Mouse (Mus musculus) inflammation-experienced regulatory T-cells (primary cell): ENCODE results near the gene Gm20481. TPM values are rescaled to one million over a fixed set of nuclear protein-coding genes. Genes with fewer than 3 reads are reported as not detected.

ENCODE experiments used
- polyA plus RNA-seq, 2 experiments: library from polyadenylated mRNA; unstranded; fragments of 100-300 nt; shearing (Covaris generic); gene quantifications; one replicate each; pipeline ENCODE4 v1.2.1; 2017

Gm20481 gene
- polyA plus RNA-seq, result 10 to 100 TPM; 13.3 to 18.6 TPM

GRCm38 (mm10) chr17:34969822-34970221 is at the start of gene Gm20481:
Gene Gm20481 (plus strand): TSS chr17:34969912.

GRCm38 (mm10) chr17:34931061-34931734 is 38.5 kb upstream of the Gm20481 start, which contains the start of gene Neu1:
Gene Neu1 (plus strand): TSS chr17:34931253.

DNA sequence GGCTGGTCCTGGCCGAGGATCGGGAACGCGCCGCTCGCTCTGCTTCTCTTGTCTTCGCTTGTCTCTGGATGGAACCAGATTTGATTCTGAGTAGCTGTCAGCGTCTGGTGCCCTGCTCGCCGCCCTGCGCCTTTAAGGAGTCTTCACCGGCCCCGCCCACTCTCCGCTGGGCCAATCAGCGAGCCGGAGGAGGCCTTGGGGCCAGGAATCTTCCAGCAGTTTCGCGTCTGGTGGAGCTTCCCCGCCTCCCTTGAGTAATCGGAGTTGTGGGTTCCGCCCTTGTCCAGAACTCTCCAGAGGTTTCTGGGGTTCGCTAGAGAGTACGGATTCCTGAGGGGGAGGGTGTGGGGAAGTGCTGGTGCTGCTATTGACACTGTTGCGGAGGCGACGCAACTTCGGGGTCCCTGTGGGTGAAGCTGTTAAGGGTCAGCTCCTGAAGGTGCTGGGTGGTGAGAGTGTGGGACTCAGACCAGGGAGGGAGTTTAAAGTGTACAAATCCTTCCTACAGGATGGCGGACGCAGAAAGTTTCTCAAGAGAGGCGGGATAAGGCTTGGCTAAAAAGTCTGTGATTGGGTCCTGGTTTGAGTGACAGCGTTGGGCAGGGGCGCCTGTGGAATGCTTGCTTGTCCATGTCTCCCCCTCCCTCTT is 10.5 kb upstream of the Gm20481 start, which contains the start of gene Hspa1b:
Gene Hspa1b, minus strand, starts transcription at position 109 of the 649 bp plus-strand sequence.

DNA sequence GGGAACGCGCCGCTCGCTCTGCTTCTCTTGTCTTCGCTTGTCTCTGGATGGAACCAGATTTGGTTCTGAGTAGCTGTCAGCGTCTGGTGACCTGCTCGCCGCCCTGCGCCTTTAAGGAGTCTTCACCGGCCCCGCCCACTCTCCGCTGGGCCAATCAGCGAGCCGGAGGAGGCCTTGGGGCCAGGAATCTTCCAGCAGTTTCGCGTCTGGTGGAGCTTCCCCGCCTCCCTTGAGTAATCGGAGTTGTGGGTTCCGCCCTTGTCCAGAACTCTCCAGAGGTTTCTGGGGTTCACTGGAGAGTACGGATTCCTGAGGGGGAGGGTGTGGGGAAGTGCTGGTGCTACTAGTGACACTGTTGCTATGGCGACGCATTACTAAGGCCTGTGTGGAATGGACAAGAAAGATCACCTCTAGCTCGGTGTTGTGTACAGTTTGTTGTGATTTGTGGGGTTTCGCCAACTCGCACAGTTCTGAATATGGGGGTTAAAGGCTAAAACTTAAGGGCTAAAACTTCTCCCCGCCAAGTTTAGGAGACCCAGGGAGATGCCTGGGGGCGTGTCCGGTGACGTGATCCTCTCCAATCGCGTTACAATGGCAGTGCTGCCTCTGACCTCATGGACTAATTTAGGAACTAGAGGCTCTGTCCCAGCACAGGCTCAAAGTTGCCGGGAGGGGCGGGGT is 2.5 kb downstream of the Gm20481 start, which contains the start of the genes Hspa1a and Hspa1l:
Gene Hspa1a, minus strand, starts transcription at position 88 of the 681 bp plus-strand sequence.
Gene Hspa1l, plus strand, starts transcription at position 635 of the 681 bp plus-strand sequence.

DNA sequence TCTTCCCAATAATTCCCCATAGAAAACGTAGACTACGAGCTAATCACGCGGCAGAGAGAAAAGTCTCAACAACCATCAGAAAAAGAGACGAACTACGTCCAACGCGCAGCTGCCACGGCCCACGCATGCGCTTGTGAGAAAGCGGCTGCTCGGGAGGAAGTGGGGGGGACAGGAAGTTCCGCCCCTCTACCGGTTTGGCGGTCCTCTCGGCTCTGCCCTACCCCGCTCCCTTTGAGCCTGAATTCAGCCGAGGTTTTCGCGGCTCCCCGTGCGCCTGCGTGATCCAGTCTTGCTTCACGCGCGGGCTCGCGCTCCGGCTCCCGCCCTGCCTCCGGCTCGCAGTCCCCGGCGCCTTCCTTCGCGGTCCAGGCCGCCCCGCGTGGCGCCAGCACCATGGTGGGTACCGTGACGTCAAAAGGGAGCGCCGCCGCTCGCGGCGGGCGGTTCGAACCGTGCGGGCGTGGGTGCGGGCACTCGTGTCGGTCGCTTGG is 12.0 kb downstream of the Gm20481 start, which contains the start of gene Lsm2:
Gene Lsm2, plus strand, starts transcription at position 173 of the 491 bp plus-strand sequence.

DNA sequence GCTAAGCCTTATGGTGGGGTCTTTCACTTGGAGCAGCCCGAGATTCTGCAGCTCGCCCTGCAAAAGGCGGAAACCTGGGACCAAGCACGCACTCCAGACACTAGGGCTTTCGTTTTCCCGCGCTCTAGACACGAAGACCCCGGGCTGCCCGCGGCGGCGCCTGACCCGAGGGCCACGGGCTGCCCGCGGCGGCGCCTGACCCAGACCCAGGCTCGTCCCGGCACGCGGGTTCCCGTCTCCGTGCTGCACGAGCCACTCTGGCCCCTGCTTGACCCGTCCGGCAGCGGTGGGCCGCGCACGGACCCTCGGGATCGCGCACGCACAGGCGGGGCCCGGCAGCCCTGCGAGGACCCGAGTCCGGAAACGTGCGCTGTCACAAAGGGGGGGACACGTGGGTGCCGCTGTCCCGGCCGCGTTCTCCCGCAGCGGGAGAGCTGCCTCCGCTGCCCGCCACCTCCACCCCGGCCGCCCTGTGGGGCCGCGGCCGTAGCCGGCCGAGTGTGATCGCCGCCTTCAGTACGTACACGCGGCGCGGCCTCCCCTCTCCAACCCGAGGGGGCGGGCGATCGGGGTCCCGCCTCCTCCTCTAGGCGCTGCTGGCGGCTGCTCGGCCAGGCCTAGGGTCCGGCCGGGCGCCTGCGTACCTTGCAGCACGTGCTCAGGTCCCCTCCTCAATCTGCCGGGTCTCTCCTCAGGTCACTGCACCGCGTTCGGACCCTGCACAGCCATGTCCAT is 31.2 kb downstream of the Gm20481 start, which contains the start of gene Vars:
Gene Vars, plus strand, starts transcription at position 271 of the 735 bp plus-strand sequence.

DNA sequence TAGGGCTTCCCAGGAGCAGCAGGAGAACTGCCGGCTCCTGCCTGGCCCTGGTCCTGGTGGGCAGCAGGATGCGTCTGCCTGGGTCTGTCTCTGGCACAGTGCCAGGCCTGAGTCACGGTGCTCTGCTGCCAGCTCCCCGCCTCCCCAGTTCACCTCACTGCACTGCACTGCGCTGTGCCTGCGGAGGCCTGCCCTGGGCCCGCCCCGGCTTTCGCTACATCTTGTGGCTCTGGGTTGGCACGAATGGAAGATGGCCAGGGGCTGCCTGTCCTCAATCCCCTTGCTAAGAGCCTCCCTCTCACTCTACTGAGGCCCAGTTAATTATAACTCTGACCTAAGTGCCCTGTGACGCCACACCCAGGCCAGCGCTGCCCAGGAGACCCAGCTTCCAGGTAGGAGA is 46.7 kb downstream of the Gm20481 start, which contains the start of gene Vwa7:
Gene Vwa7, plus strand, starts transcription at position 204 of the 400 bp plus-strand sequence.

Other genes with a start within 250 kb of the Gm20481 start
- 1 to 10 TPM in 1 of 2 experiments, under 1 TPM in 1; 0.16 to 4.8 TPM for gene C4b, start 226.0 kb upstream of the Gm20481 start, polyA plus RNA-seq
- gene Cyp21a1, start 165.4 kb upstream of the Gm20481 start, polyA plus RNA-seq, result not detected
- 10 to 100 TPM; 29.4 to 36.0 TPM for gene Stk19, start 133.0 kb upstream of the Gm20481 start, polyA plus RNA-seq
- 10 to 100 TPM; 63.2 to 66.7 TPM for gene Dxo, start 132.9 kb upstream of the Gm20481 start, polyA plus RNA-seq
- 100 to 1,000 TPM; 103 to 142 TPM for gene Skiv2l, start 119.7 kb upstream of the Gm20481 start, polyA plus RNA-seq
- gene Nelfe, start 119.5 kb upstream of the Gm20481 start, polyA plus RNA-seq, result 10 to 100 TPM; 48.2 to 64.7 TPM
- gene Cfb, start 107.4 kb upstream of the Gm20481 start, polyA plus RNA-seq, result under 1 TPM; 0.40 to 0.65 TPM
- under 1 TPM; 0.27 to 0.39 TPM for gene Zbtb12, start 90.4 kb upstream of the Gm20481 start, polyA plus RNA-seq
- not detected for gene Gm20547, start 87.9 kb upstream of the Gm20481 start, polyA plus RNA-seq
- gene C2, start 71.6 kb upstream of the Gm20481 start, polyA plus RNA-seq, result 1 to 10 TPM; 1.6 to 3.3 TPM
- gene Ehmt2, start 71.4 kb upstream of the Gm20481 start, polyA plus RNA-seq, result 10 to 100 TPM; 65.4 to 83.5 TPM
- gene Slc44a4, start 55.4 kb upstream of the Gm20481 start, polyA plus RNA-seq, result under 1 TPM in 1 of 2 experiments, not detected in 1; 0.21 TPM
- gene Neu1, start 38.7 kb upstream of the Gm20481 start, polyA plus RNA-seq, result 10 to 100 TPM; 78.7 to 95.7 TPM
- gene Hspa1b, start 10.7 kb upstream of the Gm20481 start, polyA plus RNA-seq, result 100 to 1,000 TPM; 378 to 903 TPM
- 100 to 1,000 TPM in 1 of 2 experiments, 10 to 100 TPM in 1; 84.0 to 191 TPM for gene Hspa1a, start 2.2 kb downstream of the Gm20481 start, polyA plus RNA-seq
- gene Hspa1l, start 2.8 kb downstream of the Gm20481 start, polyA plus RNA-seq, result under 1 TPM; 0.10 to 0.73 TPM
- 100 to 1,000 TPM in 1 of 2 experiments, 10 to 100 TPM in 1; 80.1 to 110 TPM for gene Lsm2, start 11.9 kb downstream of the Gm20481 start, polyA plus RNA-seq
- 100 to 1,000 TPM; 201 to 211 TPM for gene Vars, start 31.1 kb downstream of the Gm20481 start, polyA plus RNA-seq
- gene Vwa7, start 46.7 kb downstream of the Gm20481 start, polyA plus RNA-seq, result under 1 TPM; 0.07 to 0.34 TPM
- gene Sapcd1, start 58.1 kb downstream of the Gm20481 start, polyA plus RNA-seq, result 1 to 10 TPM; 1.5 to 2.5 TPM
- gene Msh5, start 76.8 kb downstream of the Gm20481 start, polyA plus RNA-seq, result 1 to 10 TPM; 2.9 to 3.2 TPM
- 100 to 1,000 TPM; 533 to 549 TPM for gene Clic1, start 80.1 kb downstream of the Gm20481 start, polyA plus RNA-seq
- gene Ddah2, start 89.1 kb downstream of the Gm20481 start, polyA plus RNA-seq, result 1 to 10 TPM in 1 of 2 experiments, under 1 TPM in 1; 0.98 to 2.2 TPM
- 1 to 10 TPM in 1 of 2 experiments, not detected in 1; 2.0 TPM for gene Ly6g6c, start 95.5 kb downstream of the Gm20481 start, polyA plus RNA-seq
- gene Mpig6b, start 96.3 kb downstream of the Gm20481 start, polyA plus RNA-seq, result under 1 TPM; 0.11 to 0.16 TPM
- gene Ly6g6e, start 107.0 kb downstream of the Gm20481 start, polyA plus RNA-seq, result not detected
- gene Ly6g6d, start 108.2 kb downstream of the Gm20481 start, polyA plus RNA-seq, result under 1 TPM in 1 of 2 experiments, not detected in 1; 0.60 TPM
- not detected for gene Ly6g6f, start 115.7 kb downstream of the Gm20481 start, polyA plus RNA-seq
- gene Abhd16a, start 119.4 kb downstream of the Gm20481 start, polyA plus RNA-seq, result 10 to 100 TPM; 73.9 to 82.7 TPM
- gene Ly6g5c, start 138.4 kb downstream of the Gm20481 start, polyA plus RNA-seq, result not detected
- gene Ly6g5b, start 145.5 kb downstream of the Gm20481 start, polyA plus RNA-seq, result 1 to 10 TPM in 1 of 2 experiments, under 1 TPM in 1; 0.90 to 3.6 TPM
- 10 to 100 TPM; 54.2 to 60.6 TPM for gene Gpank1, start 151.5 kb downstream of the Gm20481 start, polyA plus RNA-seq
- gene Csnk2b, start 152.1 kb downstream of the Gm20481 start, polyA plus RNA-seq, result 100 to 1,000 TPM; 238 to 275 TPM
- gene D17H6S53E, start 156.5 kb downstream of the Gm20481 start, polyA plus RNA-seq, result 1 to 10 TPM; 1.9 to 3.0 TPM
- 1 to 10 TPM in 1 of 2 experiments, not detected in 1; 2.6 TPM for gene Apom, start 162.1 kb downstream of the Gm20481 start, polyA plus RNA-seq
- 10 to 100 TPM; 50.0 to 63.9 TPM for gene Bag6, start 165.3 kb downstream of the Gm20481 start, polyA plus RNA-seq
- 10 to 100 TPM; 24.6 to 25.6 TPM for gene Prrc2a, start 195.0 kb downstream of the Gm20481 start, polyA plus RNA-seq
- 1 to 10 TPM; 1.9 to 8.1 TPM for gene Aif1, start 206.2 kb downstream of the Gm20481 start, polyA plus RNA-seq
- gene Lst1, start 218.5 kb downstream of the Gm20481 start, polyA plus RNA-seq, result 1 to 10 TPM; 5.7 to 8.4 TPM
- 1,000 to 10,000 TPM; 1,692 to 1,979 TPM for gene Ltb, start 224.5 kb downstream of the Gm20481 start, polyA plus RNA-seq
- 10 to 100 TPM; 34.2 to 54.8 TPM for gene Tnf, start 232.1 kb downstream of the Gm20481 start, polyA plus RNA-seq
- gene Lta, start 235.4 kb downstream of the Gm20481 start, polyA plus RNA-seq, result 100 to 1,000 TPM in 1 of 2 experiments, 10 to 100 TPM in 1; 56.6 to 152 TPM